In the genomic region with DNA sequence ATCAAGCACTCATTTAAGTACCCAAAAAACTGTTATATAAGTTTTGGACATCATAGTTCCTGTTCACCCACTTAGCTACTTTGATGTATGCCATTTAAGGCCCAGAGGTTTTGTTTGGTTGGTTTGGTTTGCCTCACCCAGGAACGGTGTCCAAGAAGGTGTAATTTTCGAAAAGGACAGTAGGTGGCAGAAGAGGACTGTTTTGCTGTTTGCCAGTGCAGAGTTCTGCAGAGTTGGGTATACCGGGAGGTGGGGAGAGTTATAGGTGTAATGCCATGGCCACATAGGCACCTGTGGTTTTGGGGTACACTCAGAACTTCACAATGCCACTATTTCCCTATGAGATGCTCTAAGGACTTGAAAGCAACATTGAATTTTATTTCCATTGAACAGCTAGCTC, we compare ENCODE assay signal across 9 mouse cellular contexts. TPM values are rescaled to one million over a fixed set of nuclear protein-coding genes. Genes with fewer than 3 reads are reported as not detected.
DNase-seq lines count a peak whose midpoint lies in the region; ATAC-seq lines count a peak whose summit lies in the region.
"Had no signal": no experiment of that assay in that cellular context is flagged by ENCODE, and none has a peak within 500 bp of the region (broad histone marks: within the 10 kb centered on the region; RNA-seq: fewer than 3 reads in every experiment).

No protein-coding gene starts in this region.

- H3K9me3 ChIP-seq in kidney, embryonic 16.5 days (ENCODE audit: low read length): no peaks in the 10 kb centered on the region
- no peaks in the 10 kb centered on the region for H3K9me3 ChIP-seq in stomach, embryonic 14.5 days (ENCODE audit: control insufficient read depth, low read depth, low read length)
- H3K9me3 ChIP-seq: embryonic facial prominence, embryonic 13.5 days had no signal

- no peak overlapping the region for H3K4me2 ChIP-seq in kidney, embryonic 16.5 days (replicated peaks; ENCODE audit: low read depth, low read length)
- H3K4me2 ChIP-seq in stomach, embryonic 14.5 days (replicated peaks; ENCODE audit: low read depth, low read length): no peak overlapping the region
- H3K4me2 ChIP-seq: embryonic facial prominence, embryonic 13.5 days had no signal

- no peaks in the 10 kb centered on the region for H3K4me1 ChIP-seq in kidney, embryonic 16.5 days (ENCODE audit: insufficient read depth, low read length)
- no peaks in the 10 kb centered on the region for H3K4me1 ChIP-seq in stomach, embryonic 14.5 days (ENCODE audit: control insufficient read depth, insufficient read depth, low read length)

- WGBS in kidney, embryonic 16.5 days: 0% methylated on average over 3 of the region's 3 CpGs
- WGBS in stomach, embryonic 14.5 days: 3% methylated on average over 3 of the region's 3 CpGs

- DNase-seq in A20 (ENCODE audit: low read depth, low spot score) (peak; percentile 60), liver (peak; percentile 60)
- DNase-seq in adrenal gland, adult 18-20 months (ENCODE audit: low spot score in 2 of 2): peak; percentile 61 to 75
- peak; percentile 91 for DNase-seq in embryo, embryonic 10.5 days (ENCODE audit: low spot score)
- peak; percentile 88 for DNase-seq in heart, adult 8-10 months (ENCODE audit: low spot score)

- ATAC-seq in kidney, embryonic 16.5 days (ENCODE audit: low FRiP score, low TSS enrichment): peak; percentile 61; the same call in 1 of the 2 replicates
- ATAC-seq in monocyte, adult 5-6 weeks (replicated peaks; ENCODE audit: insufficient number of reproducible peaks, low FRiP score, low TSS enrichment, poor library complexity, severe bottlenecking): peak; percentile 80
- peak; percentile 58; the same call in 1 of the 2 replicates for ATAC-seq in stomach, embryonic 14.5 days (ENCODE audit: insufficient number of reproducible peaks, insufficient read depth, low FRiP score, low read depth)

- H3K27ac ChIP-seq in kidney, embryonic 16.5 days (ENCODE audit: low read length): no peak overlapping the region
- H3K27ac ChIP-seq in stomach, embryonic 14.5 days (ENCODE audit: low read length): no peak overlapping the region
- H3K27ac ChIP-seq: embryonic facial prominence, embryonic 13.5 days had no signal

- H3K9ac ChIP-seq in kidney, embryonic 16.5 days (replicated peaks; ENCODE audit: low read length): no peak overlapping the region
- no peak overlapping the region for H3K9ac ChIP-seq in stomach, embryonic 14.5 days (replicated peaks; ENCODE audit: low read depth, low read length)
- H3K9ac ChIP-seq: embryonic facial prominence, embryonic 13.5 days had no signal

- H3K4me3 ChIP-seq in kidney, embryonic 16.5 days (ENCODE audit: low read length): no peak overlapping the region
- no peak overlapping the region for H3K4me3 ChIP-seq in stomach, embryonic 14.5 days (ENCODE audit: low read depth, low read length)
- H3K4me3 ChIP-seq: embryonic facial prominence, embryonic 13.5 days had no signal

- no peaks in the 10 kb centered on the region for H3K27me3 ChIP-seq in kidney, embryonic 16.5 days (ENCODE audit: insufficient read depth, low read length)
- H3K27me3 ChIP-seq in stomach, embryonic 14.5 days (ENCODE audit: control insufficient read depth, insufficient read depth, low read length): no peaks in the 10 kb centered on the region
- H3K27me3 ChIP-seq: embryonic facial prominence, embryonic 13.5 days had no signal

- H3K36me3 ChIP-seq in kidney, embryonic 16.5 days (ENCODE audit: insufficient read depth, low read length): no peaks in the 10 kb centered on the region
- no peaks in the 10 kb centered on the region for H3K36me3 ChIP-seq in stomach, embryonic 14.5 days (ENCODE audit: control insufficient read depth, insufficient read depth, low read length)
- H3K36me3 ChIP-seq: embryonic facial prominence, embryonic 13.5 days had no signal

RNA-seq across cellular contexts. Expression of a gene that starts 38.7 kb away (rescaled TPM):
- under 1 TPM; 0.10 to 0.45 TPM for total RNA-seq in adrenal gland, adult 18-20 months (2021)
- total RNA-seq in heart, adult 8-10 months (2022): under 1 TPM; 0.31 to 0.72 (median 0.66) TPM
- polyA plus RNA-seq in kidney, embryonic 16.5 days (2015; fragmentation: Nextera tagmentation; extraction: Ambion mirVana): 11.1 and 11.6 TPM in 2 replicates
- total RNA-seq in monocyte, adult 5-6 weeks (2017): 1.4 to 5.0 TPM (median 1.9 TPM) in 3 replicates
- polyA plus RNA-seq in stomach, embryonic 14.5 days (2014; fragmentation: Nextera tagmentation; extraction: Ambion mirVana): 11.4 and 13.8 TPM in 2 replicates

RNA-seq across cellular contexts. Expression of a gene that starts 54.6 kb away (rescaled TPM):
- 100 to 1,000 TPM in 1 of 2 experiments, 10 to 100 TPM in 1; 91.0 to 163 TPM for total RNA-seq in adrenal gland, adult 18-20 months (2021)
- 10 to 100 TPM; 19.6 to 24.5 (median 21.5) TPM for total RNA-seq in heart, adult 8-10 months (2022)
- 142 TPM in 2 replicates for polyA plus RNA-seq in kidney, embryonic 16.5 days (2015; fragmentation: Nextera tagmentation; extraction: Ambion mirVana)
- total RNA-seq in monocyte, adult 5-6 weeks (2017): 16.2 to 46.7 TPM (median 20.2 TPM) in 3 replicates
- 74.0 and 77.2 TPM in 2 replicates for polyA plus RNA-seq in stomach, embryonic 14.5 days (2014; fragmentation: Nextera tagmentation; extraction: Ambion mirVana)
